Mouse (Mus musculus) olfactory bulb, adult 2 months (tissue): ENCODE measurements around the gene Rpn2. TPM values are rescaled to one million over a fixed set of nuclear protein-coding genes. Genes with fewer than 3 reads are reported as not detected.

Source experiments
- H3K27ac ChIP-seq: fragments of 200-500 bp; 2 replicates; pipeline ENCODE4 v1.5.1; 2012; ENCODE audit warnings: low read depth, low read length; ENCODE audit not compliant: insufficient read depth
- H3K4me1 ChIP-seq: fragments of 200-500 bp; 2 replicates; pipeline ENCODE4 v1.6.1; 2012; ENCODE audit warnings: low read length; ENCODE audit not compliant: control insufficient read depth, insufficient read depth
- H3K4me3 ChIP-seq: fragments of 200-500 bp; 2 replicates; pipeline ENCODE4 v1.5.1; 2012; ENCODE audit warnings: mild to moderate bottlenecking, low read depth, low read length, moderate library complexity; ENCODE audit not compliant: insufficient read depth
- CTCF ChIP-seq: fragments of 200-500 bp; IDR thresholded peaks from 2 replicates; pipeline ENCODE4 v1.5.1; 2012; ENCODE audit warnings: low read depth, mild to moderate bottlenecking, low read length, moderate library complexity; ENCODE audit not compliant: insufficient read depth
- POLR2A ChIP-seq: fragments of 200-500 bp; IDR thresholded peaks from 2 replicates; pipeline ENCODE4 v1.6.1; 2012; ENCODE audit warnings: mild to moderate bottlenecking, low read depth, low read length, moderate library complexity; ENCODE audit not compliant: insufficient read depth
- WGBS: fragments of 180-500 bp; shearing (Covaris S2); methylation state at CpG from one replicate; pipeline ENCODE4 v1.1.7; 2018; 5-methylcytosine and 5-hydroxymethylcytosine counted together
- polyA plus RNA-seq: library from polyadenylated mRNA; stranded (reverse); fragments of >200 nt; gene quantifications from 2 replicates; pipeline ENCODE4 v1.2.4, GENCODE M21; 2012; ENCODE audit warnings: low replicate concordance; ENCODE audit not compliant: missing spikeins, insufficient read depth, insufficient read length

Rpn2 gene
- polyA plus RNA-seq, 1 experiment, result not detected

DNA sequence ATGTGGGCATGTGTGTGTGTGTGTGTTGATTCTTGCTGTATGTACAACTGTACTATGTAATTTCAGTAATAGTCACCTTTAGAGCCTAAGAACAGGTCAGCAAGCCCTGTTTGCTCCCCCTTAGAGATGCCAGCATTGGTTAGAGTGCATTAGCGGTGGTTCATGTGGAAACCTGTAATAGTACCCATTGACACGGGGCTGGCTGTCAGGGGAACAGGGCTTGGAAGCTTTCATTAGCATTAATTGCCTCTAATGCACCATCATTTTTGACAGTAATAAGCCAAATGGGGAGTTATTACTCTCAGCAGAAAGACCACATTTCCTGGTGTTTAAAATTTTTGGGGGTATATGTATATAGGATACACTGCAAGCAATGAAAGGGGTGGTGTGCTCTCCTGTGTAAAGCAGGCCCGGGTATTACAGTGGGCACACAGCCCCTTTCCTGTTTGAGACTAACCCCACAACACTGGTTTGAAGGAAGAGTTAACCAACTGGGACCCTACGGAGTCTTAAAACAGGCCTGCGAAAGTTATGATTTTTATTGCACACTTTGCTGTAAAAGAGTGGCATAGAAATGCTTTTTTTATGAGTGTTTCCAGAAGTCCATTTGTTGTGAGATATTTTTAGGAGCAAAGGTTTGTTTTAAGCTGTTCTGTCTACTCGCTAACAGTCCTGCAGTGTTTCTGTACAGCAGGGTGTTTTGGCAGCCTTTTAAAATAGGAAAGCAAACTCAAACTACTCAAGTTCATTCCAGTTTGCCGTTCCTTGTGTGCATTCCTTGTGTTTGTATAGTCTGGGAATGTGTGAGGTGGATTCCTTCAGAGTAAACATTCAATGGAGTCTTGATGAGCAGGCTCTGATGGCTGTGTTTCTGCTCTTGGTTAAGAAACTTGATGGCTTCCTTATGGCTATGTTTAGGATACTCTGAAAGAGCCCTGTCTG, 27.5 kb downstream of the Rpn2 start:
- no peak overlapping the region for H3K27ac ChIP-seq
- H3K4me3 ChIP-seq, result no peak overlapping the region
- no peak for TF ChIP-seq CTCF
- H3K4me1 ChIP-seq, result peaks cover 3% of the 10 kb centered on the region; the same call in 1 of the 2 replicates
- 48% methylated on average over 7 of the region's 7 CpGs for WGBS

- WGBS, result 53% methylated on average over 4 of the region's 4 CpGs
- Histone ChIP-seq H3K4me3 (no peak overlapping the region), H3K4me1 (0 out of 2 replicates have a peak, but pooled peaks cover 2% of the 10 kb centered on the region), H3K27ac (no peak overlapping the region)
- TF ChIP-seq POLR2A, result no peak
- TF ChIP-seq CTCF, result no peak
These were observed 29.0 kb downstream of the Rpn2 start for GRCm38 (mm10) chr2:157307715-157308265.

GRCm38 (mm10) chr2:157308273-157308917, 29.6 kb downstream of the Rpn2 start:
- Histone ChIP-seq H3K4me1 (0 out of 2 replicates have a peak, but pooled peaks cover 2% of the 10 kb centered on the region), H3K27ac (no peak overlapping the region), H3K4me3 (no peak overlapping the region)
- 52% methylated on average over 2 of the region's 2 CpGs for WGBS
- no peak for TF ChIP-seq CTCF
- TF ChIP-seq POLR2A, result no peak

DNA sequence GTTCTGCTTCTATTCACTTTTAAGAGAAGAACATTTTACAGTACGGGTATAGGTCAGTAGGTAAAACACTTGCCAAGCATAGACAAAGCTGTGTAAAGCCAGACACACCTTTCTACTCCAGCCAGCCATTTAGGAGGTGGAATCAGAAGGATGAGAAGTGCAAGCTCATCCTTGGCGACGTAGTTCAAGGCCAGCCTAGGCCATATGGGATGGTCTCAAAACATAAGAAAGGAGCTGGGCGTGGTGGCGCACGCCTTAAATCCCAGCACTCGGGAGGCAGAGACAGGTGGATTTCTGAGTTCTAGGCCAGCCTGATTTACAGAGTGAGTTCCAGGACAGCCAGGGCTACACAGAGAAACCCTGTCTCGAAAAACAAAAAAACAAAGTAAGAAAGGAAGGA, 30.8 kb downstream of the Rpn2 start:
- 99% methylated on average over 8 of the region's 8 CpGs for WGBS

DNA sequence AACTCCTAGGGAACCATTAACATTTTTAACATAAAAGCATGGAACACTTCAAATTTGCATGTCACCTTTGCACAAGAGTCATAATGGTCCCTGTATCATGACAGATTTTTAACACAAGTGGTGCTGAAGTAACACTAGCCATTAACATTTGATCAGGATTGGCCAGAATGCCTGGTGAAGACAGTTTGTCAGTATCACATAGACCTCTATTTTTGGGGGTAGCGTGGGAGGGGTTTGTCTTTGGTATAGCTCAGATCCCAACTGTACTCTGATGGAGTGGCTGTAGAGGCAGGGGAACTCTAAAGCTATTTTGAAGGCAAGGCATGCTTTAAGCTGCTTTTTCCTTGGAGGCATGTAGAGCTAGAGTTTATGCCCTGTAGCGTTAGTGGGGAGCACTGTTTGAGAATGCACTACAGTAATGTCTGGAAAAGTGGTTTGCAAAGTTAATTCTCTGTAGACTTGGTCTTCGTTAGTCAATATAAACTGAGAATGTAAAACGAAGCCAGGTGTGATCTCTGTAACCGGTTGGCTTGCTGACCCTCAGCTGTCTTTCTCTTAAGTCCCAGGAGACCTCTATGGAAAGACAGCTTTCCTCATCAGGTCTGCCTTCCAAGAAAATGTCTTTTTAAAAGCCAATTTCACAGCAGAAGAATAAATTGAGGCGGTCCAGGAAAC, 32.3 kb downstream of the Rpn2 start:
- H3K27ac ChIP-seq, result no peak overlapping the region
- no peak overlapping the region for H3K4me3 ChIP-seq
- H3K4me1 ChIP-seq, result peaks cover 7% of the 10 kb centered on the region; the same call in 1 of the 2 replicates
- TF ChIP-seq POLR2A, result no peak
- no peak for TF ChIP-seq CTCF
- WGBS, result 93% methylated on average over 6 of the region's 6 CpGs

More for the DNA sequence above, 30.8 kb downstream of the Rpn2 start:
- TF ChIP-seq CTCF (no peak), POLR2A (no peak)
- Histone ChIP-seq H3K4me1 (peaks cover 7% of the 10 kb centered on the region; the same call in 1 of the 2 replicates), H3K4me3 (no peak overlapping the region), H3K27ac (no peak overlapping the region)

DNA sequence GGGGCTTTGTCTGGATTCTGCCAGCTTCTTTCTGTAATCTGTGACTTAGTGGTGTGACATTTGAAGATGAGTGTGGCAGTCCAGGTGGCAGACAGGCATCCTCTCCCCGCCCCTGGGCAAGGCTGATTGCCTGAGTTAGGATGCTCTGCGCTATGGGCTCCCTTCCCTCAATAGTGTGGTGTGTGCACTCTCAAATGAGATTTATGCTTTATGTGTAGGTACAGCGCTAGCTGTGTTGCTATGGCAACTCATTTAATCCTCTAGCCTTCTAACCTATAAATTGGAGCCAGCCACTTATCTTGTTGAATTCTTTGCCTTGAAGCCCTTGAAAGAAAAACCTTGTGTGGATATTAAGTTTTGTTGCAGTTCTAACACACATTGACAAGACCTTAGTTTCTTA, 34.9 kb downstream of the Rpn2 start:
- Histone ChIP-seq H3K27ac (no peak overlapping the region), H3K4me3 (no peak overlapping the region), H3K4me1 (peaks cover 7% of the 10 kb centered on the region; the same call in 1 of the 2 replicates)
- WGBS, result 71% methylated on average over 3 of the region's 3 CpGs
- TF ChIP-seq CTCF (no peak), POLR2A (no peak)

- WGBS, result 35% methylated on average over 7 of the region's 7 CpGs
- TF ChIP-seq POLR2A (no peak), CTCF (no peak)
- Histone ChIP-seq H3K27ac (no peak overlapping the region), H3K4me3 (no peak overlapping the region), H3K4me1 (peaks cover 7% of the 10 kb centered on the region; the same call in 1 of the 2 replicates)
These were observed 35.5 kb downstream of the Rpn2 start for GRCm38 (mm10) chr2:157314310-157314709.

DNA sequence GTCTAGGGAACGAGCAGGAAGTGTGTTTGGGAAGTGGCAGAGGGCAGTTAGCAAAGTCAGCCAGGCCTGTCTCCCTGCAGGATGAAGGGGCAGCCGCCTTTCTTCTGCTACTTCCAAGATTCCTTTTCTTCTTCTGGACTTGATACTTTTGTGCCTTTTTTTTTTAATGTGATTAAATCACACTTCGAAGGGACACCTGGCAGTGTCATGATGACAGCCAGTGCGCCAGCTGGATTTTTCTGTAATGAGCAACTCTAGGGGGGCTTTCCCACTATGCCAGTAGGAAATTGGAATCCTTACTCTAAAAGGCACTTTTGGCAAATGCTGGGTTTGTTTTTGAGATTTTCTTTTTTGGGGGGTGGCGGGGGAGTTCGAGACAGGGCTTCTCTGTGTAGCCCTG, 36.7 kb downstream of the Rpn2 start:
- WGBS, result 76% methylated on average over 6 of the region's 6 CpGs
- H3K27ac ChIP-seq, result no peak overlapping the region
- H3K4me1 ChIP-seq, result peaks cover 7% of the 10 kb centered on the region; the same call in 1 of the 2 replicates
- no peak overlapping the region for H3K4me3 ChIP-seq
- TF ChIP-seq POLR2A, result no peak
- no peak for TF ChIP-seq CTCF
